9 mouse cellular contexts compared by ENCODE assay signal in the genomic region with DNA sequence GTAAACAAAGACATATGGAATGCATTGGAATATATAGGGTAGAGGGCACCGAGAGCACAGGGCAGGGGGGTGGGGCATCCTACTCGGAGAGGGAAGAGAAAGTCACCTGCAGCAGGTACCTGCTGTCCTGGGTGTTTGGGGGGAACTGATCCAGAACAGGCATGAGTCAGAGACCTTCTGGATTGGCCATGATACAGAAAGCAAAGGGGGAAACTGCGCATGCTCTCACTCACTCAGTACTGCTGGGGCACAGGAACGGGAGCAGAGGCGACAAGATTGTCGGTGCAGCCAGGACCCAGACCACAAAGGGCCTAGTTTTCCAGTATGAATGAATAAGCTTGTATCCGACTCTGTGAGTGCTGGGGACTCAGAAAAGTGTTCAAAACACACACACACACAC. TPM values are rescaled to one million over a fixed set of nuclear protein-coding genes. Genes with fewer than 3 reads are reported as not detected.
DNase-seq lines count a peak whose midpoint lies in the region; ATAC-seq and TF ChIP-seq lines count a peak whose summit lies in the region.
"Had no signal": no experiment of that assay in that cellular context is flagged by ENCODE, and none has a peak within 500 bp of the region (broad histone marks: within the 10 kb centered on the region; RNA-seq: fewer than 3 reads in every experiment).

No protein-coding gene starts in this region.

- ATAC-seq in heart, embryonic 15.5 days (replicated peaks; ENCODE audit: insufficient number of reproducible peaks, insufficient read depth, low FRiP score, low read depth): no peak
- ATAC-seq in neural tube, embryonic 15.5 days (ENCODE audit: low FRiP score): no peak
- no peak for ATAC-seq in intestine, postnatal 0 days

- whole genome bisulfite sequencing in heart, embryonic 15.5 days: 55% methylated on average over 7 of the region's 7 CpGs
- 81% methylated on average over 7 of the region's 7 CpGs for WGBS in neural tube, embryonic 15.5 days
- 64% methylated on average over 7 of the region's 7 CpGs for WGBS in intestine, postnatal 0 days

- no peak overlapping the region for H3K4me3 ChIP-seq in heart, embryonic 15.5 days
- no peak overlapping the region for H3K4me3 ChIP-seq in neural tube, embryonic 15.5 days (replicated peaks)
- H3K4me3 ChIP-seq in embryonic fibroblast, embryonic 13.5 days (ENCODE audit: insufficient read depth, low read length): no peak overlapping the region
- no peak overlapping the region for H3K4me3 ChIP-seq in intestine, postnatal 0 days (ENCODE audit: low read depth, low read length)

- TF ChIP-seq CTCF in embryonic fibroblast, embryonic 13.5 days (IDR thresholded peaks at IDR 0.05; ENCODE audit: borderline replicate concordance, insufficient read depth, low read length): no peak
- no peak for TF ChIP-seq CTCF in intestine, postnatal 0 days (IDR thresholded peaks at IDR 0.05; ENCODE audit: low read depth)

- no peak for DNase-seq in heart, postnatal 4 days
- no peak for DNase-seq in neural tube, embryonic 10.5 days (ENCODE audit: extremely low spot score, low spot score)
- DNase-seq in right cerebral cortex, postnatal 36 days (ENCODE audit: low spot score in 2 of 2): no peak
- DNase-seq: lung, adult 18-20 months had no signal

- TF ChIP-seq POLR2A in embryonic fibroblast, embryonic 13.5 days (IDR thresholded peaks at IDR 0.05; ENCODE audit: low read depth, low read length): 0 out of 2 replicates have a peak, but pooled peaks have one; percentile 22

- H3K9ac ChIP-seq in heart, embryonic 15.5 days: no peak overlapping the region
- H3K9ac ChIP-seq in neural tube, embryonic 15.5 days (replicated peaks): no peak overlapping the region
- H3K9ac ChIP-seq in intestine, postnatal 0 days (ENCODE audit: low read depth, low read length): no peak overlapping the region

- H3K27me3 ChIP-seq in heart, embryonic 15.5 days: no peaks in the 10 kb centered on the region
- no peaks in the 10 kb centered on the region for H3K27me3 ChIP-seq in neural tube, embryonic 15.5 days (replicated peaks)
- no peaks in the 10 kb centered on the region for H3K27me3 ChIP-seq in intestine, postnatal 0 days (replicated peaks; ENCODE audit: control insufficient read depth, insufficient read depth, low read length)

- no peaks in the 10 kb centered on the region for H3K36me3 ChIP-seq in heart, embryonic 15.5 days
- no peaks in the 10 kb centered on the region for H3K36me3 ChIP-seq in neural tube, embryonic 15.5 days
- H3K36me3 ChIP-seq in intestine, postnatal 0 days (ENCODE audit: control insufficient read depth, insufficient read depth): no peaks in the 10 kb centered on the region
- H3K36me3 ChIP-seq: G1E had no signal

- no peaks in the 10 kb centered on the region for H3K9me3 ChIP-seq in heart, embryonic 15.5 days (replicated peaks)
- no peaks in the 10 kb centered on the region for H3K9me3 ChIP-seq in neural tube, embryonic 15.5 days (replicated peaks)
- H3K9me3 ChIP-seq in intestine, postnatal 0 days (ENCODE audit: control insufficient read depth): no peaks in the 10 kb centered on the region
- H3K9me3 ChIP-seq: G1E had no signal

- no peak overlapping the region for H3K27ac ChIP-seq in heart, embryonic 15.5 days
- peak overlapping the region; percentile 23; the same call in 1 of the 2 replicates for H3K27ac ChIP-seq in neural tube, embryonic 15.5 days (replicated peaks)
- H3K27ac ChIP-seq in embryonic fibroblast, embryonic 13.5 days (ENCODE audit: insufficient read depth, low read length): no peak overlapping the region
- no peak overlapping the region for H3K27ac ChIP-seq in intestine, postnatal 0 days (ENCODE audit: low read depth, low read length)

- peak overlapping the region; percentile 37; the same call in 1 of the 2 replicates for H3K4me2 ChIP-seq in heart, embryonic 15.5 days
- H3K4me2 ChIP-seq in neural tube, embryonic 15.5 days: no peak overlapping the region
- no peak overlapping the region for H3K4me2 ChIP-seq in intestine, postnatal 0 days (replicated peaks; ENCODE audit: low read depth)

- peaks cover 13% of the 10 kb centered on the region for H3K4me1 ChIP-seq in heart, embryonic 15.5 days (replicated peaks)
- H3K4me1 ChIP-seq in neural tube, embryonic 15.5 days: no peaks in the 10 kb centered on the region
- peaks cover 6% of the 10 kb centered on the region for H3K4me1 ChIP-seq in embryonic fibroblast, embryonic 13.5 days (ENCODE audit: control insufficient read depth, insufficient read depth, low read length)
- H3K4me1 ChIP-seq in intestine, postnatal 0 days (replicated peaks; ENCODE audit: control insufficient read depth, insufficient read depth, low read length): 0 out of 2 replicates have a peak, but pooled peaks cover 3% of the 10 kb centered on the region

RNA-seq across cellular contexts. Expression of a gene that starts 36.5 kb away (rescaled TPM):
- 31.7 and 33.5 TPM in 2 replicates for polyA plus RNA-seq in heart, embryonic 15.5 days (2015; fragmentation: Nextera tagmentation; extraction: Ambion mirVana)
- total RNA-seq in heart, postnatal 4 days (2021): 100 to 1,000 TPM; 102 to 103 TPM
- polyA plus RNA-seq in neural tube, embryonic 15.5 days (2015; fragmentation: Nextera tagmentation; extraction: Ambion mirVana): 8.6 and 10.1 TPM in 2 replicates
- 86.5 and 103 TPM in 2 replicates for polyA plus RNA-seq in embryonic fibroblast, embryonic 13.5 days (2011; ENCODE audit: insufficient read length, low read depth, missing spikeins)
- polyA plus RNA-seq in intestine, postnatal 0 days (2015; fragmentation: Nextera tagmentation; extraction: Ambion mirVana): 14.2 and 16.4 TPM in 2 replicates
- polyA plus RNA-seq: G1E had no signal
